Mouse (Mus musculus) lung, adult 2 months (tissue): Measurements from ENCODE around the gene Eva1c.

Experiments used
- CTCF ChIP-seq: fragments of 200-500 bp; IDR thresholded peaks from 2 replicates; pipeline ENCODE4 v1.5.1; 2011; ENCODE audit warnings: mild to moderate bottlenecking, low read length, control low read depth; ENCODE audit not compliant: insufficient read depth
- POLR2A ChIP-seq: fragments of 200-500 bp; IDR thresholded peaks from 2 replicates; pipeline ENCODE4 v1.6.1; 2011; ENCODE audit warnings: low read depth, mild to moderate bottlenecking, control low read depth, low read length, borderline replicate concordance; ENCODE audit errors: extremely low read depth

GRCm38 (mm10) chr16:90829894-90830685 lies 3.6 kb downstream of the Eva1c start:
- TF ChIP-seq CTCF (peak; percentile 47), POLR2A (peak; percentile 70)
